Mouse (Mus musculus) olfactory bulb, adult 2 months (tissue): Measurements from ENCODE around the gene Zbtb24. TPM values are rescaled to one million over a fixed set of nuclear protein-coding genes. Genes with fewer than 3 reads are reported as not detected.
"Not testable (repeated sequence)": the region's sequence is repeated elsewhere in the genome, so short reads cannot be mapped to it uniquely, and the experiment has no call there.

Experiments
- H3K27ac ChIP-seq: fragments of 200-500 bp; 2 replicates; pipeline ENCODE4 v1.5.1; 2012; ENCODE audit warnings: low read depth, low read length; ENCODE audit not compliant: insufficient read depth
- H3K4me1 ChIP-seq: fragments of 200-500 bp; 2 replicates; pipeline ENCODE4 v1.6.1; 2012; ENCODE audit warnings: low read length; ENCODE audit not compliant: control insufficient read depth, insufficient read depth
- H3K4me3 ChIP-seq: fragments of 200-500 bp; 2 replicates; pipeline ENCODE4 v1.5.1; 2012; ENCODE audit warnings: mild to moderate bottlenecking, low read depth, low read length, moderate library complexity; ENCODE audit not compliant: insufficient read depth
- CTCF ChIP-seq: fragments of 200-500 bp; IDR thresholded peaks from 2 replicates; pipeline ENCODE4 v1.5.1; 2012; ENCODE audit warnings: low read depth, mild to moderate bottlenecking, low read length, moderate library complexity; ENCODE audit not compliant: insufficient read depth
- POLR2A ChIP-seq: fragments of 200-500 bp; IDR thresholded peaks from 2 replicates; pipeline ENCODE4 v1.6.1; 2012; ENCODE audit warnings: mild to moderate bottlenecking, low read depth, low read length, moderate library complexity; ENCODE audit not compliant: insufficient read depth
- WGBS: fragments of 180-500 bp; shearing (Covaris S2); methylation state at CpG from one replicate; pipeline ENCODE4 v1.1.7; 2018; 5-methylcytosine and 5-hydroxymethylcytosine counted together
- polyA plus RNA-seq: library from polyadenylated mRNA; stranded (reverse); fragments of >200 nt; gene quantifications from 2 replicates; pipeline ENCODE4 v1.2.4, GENCODE M21; 2012; ENCODE audit warnings: low replicate concordance; ENCODE audit not compliant: missing spikeins, insufficient read depth, insufficient read length

The Zbtb24 gene
- polyA plus RNA-seq, 1 experiment, result not detected

DNA sequence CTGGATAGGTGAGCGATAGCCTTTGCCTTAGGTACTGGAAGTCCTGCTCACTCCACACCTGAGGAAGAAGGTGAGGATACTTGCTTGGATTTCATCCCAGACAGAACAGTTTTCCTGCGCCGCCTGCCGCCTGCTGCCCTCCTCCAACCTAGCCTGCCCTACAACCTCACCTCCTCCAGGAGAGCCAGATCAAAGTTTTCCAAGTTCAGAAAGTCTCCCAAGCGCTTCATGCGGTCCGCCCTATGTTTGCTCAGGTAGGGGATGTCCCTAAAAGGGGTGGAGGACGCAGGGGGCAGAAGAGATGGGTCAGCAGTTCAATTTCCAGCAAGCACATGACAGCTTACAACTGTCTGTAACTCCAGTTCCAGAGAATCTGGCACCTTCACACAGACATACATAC, 39.1 kb downstream of the Zbtb24 start:
- peak overlapping the region; percentile 90 for H3K4me3 ChIP-seq
- TF ChIP-seq POLR2A (no peak), CTCF (no peak)
- WGBS, result 43% methylated on average over 8 of the region's 8 CpGs
- H3K27ac ChIP-seq, result no peak overlapping the region
- H3K4me1 ChIP-seq, result peaks cover 31% of the 10 kb centered on the region

- peak within 1 kb of the TSS; percentile 24; the same call in 1 of the 2 replicates for H3K27ac ChIP-seq
- peak within 1 kb of the TSS; percentile 90 for H3K4me3 ChIP-seq
- TF ChIP-seq POLR2A (peak; percentile 41), CTCF (no peak)
- peaks cover 28% of the 10 kb centered on the region for H3K4me1 ChIP-seq
- WGBS, result under 1% methylated on average over 50 of the region's 50 CpGs
Measured at GRCm38 (mm10) chr10:41489708-41490517, 39.7 kb downstream of the Zbtb24 start, which contains the start of the genes Smpd2 and Ppil6. Smpd2 (minus strand) TSS chr10:41490369. Ppil6 (plus strand) TSS chr10:41490439.

- Histone ChIP-seq H3K4me1 (peaks cover 26% of the 10 kb centered on the region), H3K27ac (peak overlapping the region; percentile 24; the same call in 1 of the 2 replicates), H3K4me3 (peak overlapping the region; percentile 90)
- under 1% methylated on average over 29 of the region's 29 CpGs for WGBS
- no peak for TF ChIP-seq CTCF
- TF ChIP-seq POLR2A, result no peak
Measured at GRCm38 (mm10) chr10:41490518-41490873, 40.3 kb downstream of the Zbtb24 start.

DNA sequence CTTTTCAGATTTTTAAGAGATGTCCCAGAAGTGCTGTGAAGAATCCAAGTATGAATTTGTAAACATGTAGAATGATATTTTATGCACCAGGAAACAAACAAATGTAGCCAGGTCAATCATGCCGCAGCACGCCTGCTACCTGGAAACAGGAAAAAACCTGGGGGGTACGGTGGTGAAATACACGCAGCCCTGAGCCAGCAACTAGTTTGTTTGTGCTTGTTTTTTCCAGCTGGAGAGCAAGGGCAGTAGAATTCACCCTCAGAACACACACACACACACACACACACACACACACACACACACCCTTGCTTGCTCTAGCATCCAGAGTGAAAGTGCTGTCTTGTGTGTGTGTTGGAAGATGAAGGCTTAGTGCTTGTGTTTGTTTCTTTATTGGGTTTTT, 40.9 kb downstream of the Zbtb24 start:
- no peak overlapping the region for H3K27ac ChIP-seq
- TF ChIP-seq POLR2A (no peak), CTCF (no peak)
- no peak overlapping the region for H3K4me3 ChIP-seq
- H3K4me1 ChIP-seq, result peaks cover 26% of the 10 kb centered on the region
- 21% methylated on average over 4 of the region's 4 CpGs for WGBS

- WGBS, result 26% methylated on average over 4 of the region's 4 CpGs
- Histone ChIP-seq H3K4me1 (no peaks in the 10 kb centered on the region), H3K4me3 (no peak overlapping the region), H3K27ac (no peak overlapping the region)
- no peak for TF ChIP-seq CTCF
- no peak for TF ChIP-seq POLR2A
Measured at GRCm38 (mm10) chr10:41500941-41501340, 50.8 kb downstream of the Zbtb24 start.

DNA sequence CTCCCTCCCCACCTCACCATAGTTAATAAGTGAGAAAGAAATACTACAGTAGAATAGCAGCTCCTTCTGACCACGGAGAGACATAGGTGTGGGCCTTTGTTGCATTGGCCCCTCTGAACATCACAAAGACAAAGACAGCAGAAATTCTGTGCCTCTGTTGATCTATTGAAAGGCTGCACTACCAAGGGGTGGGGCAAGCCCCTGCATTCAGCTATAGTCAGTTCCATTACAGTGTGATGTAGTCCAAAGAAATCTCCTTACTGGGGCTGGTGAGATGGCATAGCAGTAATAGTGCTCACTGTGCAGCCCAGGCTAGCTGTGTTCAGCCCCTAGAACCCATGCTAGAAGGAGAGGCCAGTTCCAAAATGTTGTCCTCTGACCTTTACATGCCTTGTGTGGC, 54.8 kb downstream of the Zbtb24 start:
- Histone ChIP-seq H3K4me3 (no peak overlapping the region), H3K4me1 (no peaks in the 10 kb centered on the region), H3K27ac (no peak overlapping the region)
- WGBS, result 84% methylated on average over 1 of the region's 1 CpGs
- TF ChIP-seq POLR2A (no peak), CTCF (no peak)

DNA sequence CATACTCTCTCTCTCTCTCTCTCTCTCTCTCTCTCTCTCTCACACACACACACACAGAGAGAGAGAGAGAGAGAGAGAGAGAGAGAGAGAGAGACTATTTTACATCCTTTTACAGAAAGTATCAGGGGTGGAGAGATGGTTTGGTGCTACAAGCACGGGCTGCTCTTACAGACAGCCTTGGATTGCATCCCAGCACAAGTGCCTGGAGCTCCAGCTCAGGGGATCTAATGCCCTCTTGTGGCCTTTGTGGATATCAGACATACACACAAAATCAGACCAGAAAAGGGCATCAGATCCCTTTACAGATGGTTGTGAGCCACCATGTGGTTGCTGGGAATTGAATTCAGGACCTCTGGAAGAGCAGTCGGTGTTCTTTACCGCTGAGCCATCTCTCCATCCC, 55.3 kb downstream of the Zbtb24 start:
- not testable (repeated sequence) for H3K4me1 ChIP-seq, H3K4me3 ChIP-seq, H3K27ac ChIP-seq
- 5% methylated on average over 3 of the region's 3 CpGs for WGBS

GRCm38 (mm10) chr10:41509160-41509559, 59.0 kb downstream of the Zbtb24 start:
- no peaks in the 10 kb centered on the region for H3K4me1 ChIP-seq
- TF ChIP-seq CTCF, result no peak
- TF ChIP-seq POLR2A, result no peak
- WGBS, result 54% methylated on average over 2 of the region's 2 CpGs
- no peak overlapping the region for H3K4me3 ChIP-seq
- H3K27ac ChIP-seq, result no peak overlapping the region

DNA sequence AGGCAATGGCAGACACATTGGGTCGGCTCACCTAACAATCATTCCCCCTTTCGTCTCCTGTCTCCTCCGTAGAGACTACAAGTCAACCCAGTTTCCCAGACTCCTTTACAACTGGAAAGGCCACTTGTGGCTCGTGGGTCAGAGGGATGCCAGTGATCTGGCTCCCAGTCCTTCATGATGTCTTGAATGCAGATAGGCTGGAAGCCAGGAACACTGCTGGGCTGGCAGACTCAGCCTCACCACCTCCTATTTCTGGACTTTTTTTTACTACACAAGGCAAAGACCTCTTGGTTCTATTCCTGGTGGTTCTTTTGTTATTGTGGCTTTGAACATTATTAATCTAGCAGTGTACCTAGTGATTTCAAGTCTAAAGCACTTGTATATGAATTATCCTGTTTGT, 64.1 kb downstream of the Zbtb24 start:
- TF ChIP-seq POLR2A, result no peak
- no peak for TF ChIP-seq CTCF
- WGBS, result 79% methylated on average over 4 of the region's 4 CpGs
- no peaks in the 10 kb centered on the region for H3K4me1 ChIP-seq

More for the DNA sequence above, 64.1 kb downstream of the Zbtb24 start:
- H3K27ac ChIP-seq, result no peak overlapping the region
- no peak overlapping the region for H3K4me3 ChIP-seq
